Mouse (Mus musculus) spleen, postnatal 14 days (tissue): ENCODE data around the gene Nfatc4.

Experiments
- DNase-seq, 2 experiments: peaks; one replicate each; pipeline ENCODE4 v3.0.0; 2021 to 2022; ENCODE audit warnings: low spot score in 2 of 2

Nfatc4 gene

GRCm38 (mm10) chr14:55853621-55854285 is 30.8 kb downstream of the Nfatc4 start, which contains the start of gene Nynrin:
TSS of gene Nynrin (plus strand) at chr14:55854010.
- DNase-seq: no peak

- DNase-seq: no peak
These were observed 31.6 kb downstream of the Nfatc4 start for GRCm38 (mm10) chr14:55854406-55855100.

- DNase-seq: no peak
These were observed 32.2 kb downstream of the Nfatc4 start for GRCm38 (mm10) chr14:55855101-55855561.

GRCm38 (mm10) chr14:55857588-55857987 is 34.6 kb downstream of the Nfatc4 start:
- DNase-seq: no peak

- no peak for DNase-seq
These were observed 39.2 kb downstream of the Nfatc4 start for GRCm38 (mm10) chr14:55862186-55862585.

GRCm38 (mm10) chr14:55862970-55863369 is 40.0 kb downstream of the Nfatc4 start:
- no peak for DNase-seq

- DNase-seq: peak in 1 of 2 experiments; percentile 59
These were observed 40.8 kb downstream of the Nfatc4 start for GRCm38 (mm10) chr14:55863773-55864172.

GRCm38 (mm10) chr14:55866962-55867361 is 44.0 kb downstream of the Nfatc4 start:
- no peak for DNase-seq

GRCm38 (mm10) chr14:55868230-55869026 is 45.5 kb downstream of the Nfatc4 start:
- DNase-seq: no peak

- no peak for DNase-seq
These were observed 46.6 kb downstream of the Nfatc4 start for GRCm38 (mm10) chr14:55869538-55869937.

GRCm38 (mm10) chr14:55872039-55872438 is 49.1 kb downstream of the Nfatc4 start:
- DNase-seq: no peak

GRCm38 (mm10) chr14:55872551-55872950 is 49.6 kb downstream of the Nfatc4 start:
- no peak for DNase-seq

- DNase-seq: no peak
These were observed 50.3 kb downstream of the Nfatc4 start for GRCm38 (mm10) chr14:55873242-55873713.

GRCm38 (mm10) chr14:55873714-55874683 is 51.1 kb downstream of the Nfatc4 start:
- peak; percentile 50 to 63 for DNase-seq

GRCm38 (mm10) chr14:55877469-55878315 is 54.7 kb downstream of the Nfatc4 start:
- no peak for DNase-seq

- no peak for DNase-seq
These were observed 55.5 kb downstream of the Nfatc4 start for GRCm38 (mm10) chr14:55878316-55878940.

- DNase-seq: peak; percentile 50 to 67
These were observed 56.7 kb downstream of the Nfatc4 start for GRCm38 (mm10) chr14:55879623-55880022.

GRCm38 (mm10) chr14:55880982-55881381 is 58.0 kb downstream of the Nfatc4 start:
- no peak for DNase-seq

- DNase-seq: no peak
These were observed 59.3 kb downstream of the Nfatc4 start for GRCm38 (mm10) chr14:55882171-55882641.
